Mouse (Mus musculus) left cerebral cortex, adult 2 months (tissue): ENCODE results near the gene Epha2. TPM values are rescaled to one million over a fixed set of nuclear protein-coding genes. Genes with fewer than 3 reads are reported as not detected.
A peak's percentile ranks its signal among the peaks of the same experiment; 100 is the strongest.

Experiments used
- DNase-seq, 2 experiments: peaks; one replicate each; pipeline ENCODE4 v3.0.0; 2021 to 2022; ENCODE audit warnings: low spot score in 2 of 2, mixed read lengths in 1 of 2; ENCODE audit errors: extremely low spot score in 1 of 2
- H3K27ac ChIP-seq: fragments of 200-600 bp; 2 replicates; pipeline ENCODE4 v1.8.1; 2022
- H3K4me3 ChIP-seq: fragments of 200-600 bp; 2 replicates; pipeline ENCODE4 v1.8.1; 2022
- CTCF ChIP-seq: fragments of 200-600 bp; IDR thresholded peaks from 2 replicates; pipeline ENCODE4 v1.8.1; 2022; ENCODE audit warnings: antibody characterized with exemption, mild to moderate bottlenecking, moderate library complexity
- intact Hi-C: fragments of 180-260 bp; cut with DNase I; formaldehyde crosslinking; loops from one replicate; pipeline ENCODE4 v1.15.1; 2025
- total RNA-seq, 2 experiments: library from RNA; stranded (reverse); gene quantifications; 2 replicates each; pipeline ENCODE4 v1.2.3; 2021

The Epha2 gene
- total RNA-seq, 2 experiments from 2014 or later: 1.3 to 1.9 TPM

GRCm38 (mm10) chr4:141295774-141296186, 5.3 kb upstream of the Epha2 start:
- H3K4me3 ChIP-seq: no peak overlapping the region
- TF ChIP-seq CTCF: no peak
- intact Hi-C loops: no loop called here
- H3K27ac ChIP-seq: no peak overlapping the region
- no peak for DNase-seq

GRCm38 (mm10) chr4:141297934-141298333, 3.1 kb upstream of the Epha2 start:
- no peak overlapping the region for H3K27ac ChIP-seq
- no peak for TF ChIP-seq CTCF
- intact Hi-C loops: no loop called here

GRCm38 (mm10) chr4:141299356-141299755, 1.7 kb upstream of the Epha2 start:
- Histone ChIP-seq H3K4me3 (no peak overlapping the region), H3K27ac (no peak overlapping the region)
- no peak for DNase-seq
- no peak for TF ChIP-seq CTCF
- intact Hi-C loops: no loop called here

More at GRCm38 (mm10) chr4:141297934-141298333, 3.1 kb upstream of the Epha2 start:
- H3K4me3 ChIP-seq: no peak overlapping the region
- no peak for DNase-seq

GRCm38 (mm10) chr4:141300196-141300595, 844 bp upstream of the Epha2 start:
- Histone ChIP-seq H3K4me3 (no peak overlapping the region), H3K27ac (no peak overlapping the region)
- intact Hi-C loops: no loop called here

GRCm38 (mm10) chr4:141301591-141302427, 769 bp downstream of the Epha2 start:
- TF ChIP-seq CTCF: no peak
- intact Hi-C loops: no loop called here
- Histone ChIP-seq H3K4me3 (peak overlapping the region; percentile 58), H3K27ac (peak overlapping the region; percentile 21; the same call in 1 of the 2 replicates)
- DNase-seq: no peak

More at GRCm38 (mm10) chr4:141300196-141300595, 844 bp upstream of the Epha2 start:
- DNase-seq: no peak
- TF ChIP-seq CTCF: no peak

- intact Hi-C loops: no loop called here
- no peak for DNase-seq
- Histone ChIP-seq H3K4me3 (peak overlapping the region; percentile 58), H3K27ac (no peak overlapping the region)
- no peak for TF ChIP-seq CTCF
Measured at GRCm38 (mm10) chr4:141302428-141303401, 1.7 kb downstream of the Epha2 start.

- Histone ChIP-seq H3K27ac (no peak overlapping the region), H3K4me3 (no peak overlapping the region)
- no peak for TF ChIP-seq CTCF
- DNase-seq: no peak
- intact Hi-C loops: no loop called here
Measured at GRCm38 (mm10) chr4:141303402-141304222, 2.6 kb downstream of the Epha2 start.

- DNase-seq: no peak
- Histone ChIP-seq H3K27ac (no peak overlapping the region), H3K4me3 (no peak overlapping the region)
- TF ChIP-seq CTCF: no peak
- intact Hi-C loops: no loop called here
Measured at GRCm38 (mm10) chr4:141304223-141304611, 3.2 kb downstream of the Epha2 start.

- Histone ChIP-seq H3K27ac (no peak overlapping the region), H3K4me3 (no peak overlapping the region)
- DNase-seq: no peak
- TF ChIP-seq CTCF: no peak
- intact Hi-C loops: no loop called here
Measured at GRCm38 (mm10) chr4:141306057-141306456, 5.0 kb downstream of the Epha2 start.

- intact Hi-C loops: no loop called here
- Histone ChIP-seq H3K27ac (no peak overlapping the region), H3K4me3 (no peak overlapping the region)
- no peak for DNase-seq
- no peak for TF ChIP-seq CTCF
Measured at GRCm38 (mm10) chr4:141308381-141308780, 7.3 kb downstream of the Epha2 start.
